Mouse (Mus musculus): ENCODE results near the gene Cers3. TPM values are rescaled to one million over a fixed set of nuclear protein-coding genes. Genes with fewer than 3 reads are reported as not detected.

Cers3 gene
- polyA plus RNA-seq, 1 experiment from 2014 or later, result 0.14 TPM

- H3K4me3 ChIP-seq, result no peak overlapping the region
- whole genome bisulfite sequencing (ENCODE audit: insufficient replicate concordance), result 67% methylated on average over 6 of the region's 6 CpGs
Observed at GRCm38 (mm10) chr7:66846582-66846981, 103.3 kb downstream of the Cers3 start.

GRCm38 (mm10) chr7:66847299-66847698 lies 104.0 kb downstream of the Cers3 start:
- H3K9me3 ChIP-seq (replicated peaks), result no peaks in the 10 kb centered on the region
- H3K27me3 ChIP-seq (replicated peaks), result peaks cover 12% of the 10 kb centered on the region; the same call in 1 of the 2 replicates
- H3K4me1 ChIP-seq, result no peaks in the 10 kb centered on the region
- no peaks in the 10 kb centered on the region for H3K36me3 ChIP-seq
- no peak overlapping the region for H3K4me3 ChIP-seq
- WGBS (ENCODE audit: insufficient replicate concordance), result 71% methylated on average over 9 of the region's 9 CpGs
- no peak overlapping the region for H3K27ac ChIP-seq
- ATAC-seq, result no peak
- no peak overlapping the region for H3K4me2 ChIP-seq
- no peak overlapping the region for H3K9ac ChIP-seq

More at GRCm38 (mm10) chr7:66846582-66846981, 103.3 kb downstream of the Cers3 start:
- Histone ChIP-seq H3K27ac (no peak overlapping the region), H3K4me2 (no peak overlapping the region), H3K4me1 (no peaks in the 10 kb centered on the region), H3K36me3 (no peaks in the 10 kb centered on the region), H3K27me3 (replicated peaks) (peaks cover 19% of the 10 kb centered on the region), H3K9me3 (replicated peaks) (no peaks in the 10 kb centered on the region), H3K9ac (no peak overlapping the region)
- no peak for ATAC-seq

GRCm38 (mm10) chr7:66849316-66849715 lies 106.0 kb downstream of the Cers3 start:
- no peaks in the 10 kb centered on the region for H3K27me3 ChIP-seq (replicated peaks)
- no peak overlapping the region for H3K4me2 ChIP-seq
- no peak for ATAC-seq
- H3K9ac ChIP-seq, result no peak overlapping the region
- no peak overlapping the region for H3K4me3 ChIP-seq
- no peaks in the 10 kb centered on the region for H3K4me1 ChIP-seq
- no peaks in the 10 kb centered on the region for H3K36me3 ChIP-seq
- 69% methylated on average over 6 of the region's 6 CpGs for WGBS (ENCODE audit: insufficient replicate concordance)
- H3K27ac ChIP-seq, result no peak overlapping the region
- H3K9me3 ChIP-seq (replicated peaks), result no peaks in the 10 kb centered on the region

- Histone ChIP-seq H3K36me3 (no peaks in the 10 kb centered on the region), H3K27ac (no peak overlapping the region), H3K9ac (no peak overlapping the region), H3K4me2 (no peak overlapping the region), H3K9me3 (replicated peaks) (no peaks in the 10 kb centered on the region), H3K4me3 (no peak overlapping the region), H3K27me3 (replicated peaks) (no peaks in the 10 kb centered on the region), H3K4me1 (no peaks in the 10 kb centered on the region)
- no peak for ATAC-seq
- 58% methylated on average over 3 of the region's 3 CpGs for WGBS (ENCODE audit: insufficient replicate concordance)
Observed at GRCm38 (mm10) chr7:66852164-66852563, 108.9 kb downstream of the Cers3 start.

- Histone ChIP-seq H3K9me3 (replicated peaks) (no peaks in the 10 kb centered on the region), H3K9ac (no peak overlapping the region), H3K27me3 (replicated peaks) (no peaks in the 10 kb centered on the region), H3K36me3 (no peaks in the 10 kb centered on the region), H3K4me2 (no peak overlapping the region), H3K4me3 (no peak overlapping the region), H3K4me1 (no peaks in the 10 kb centered on the region), H3K27ac (no peak overlapping the region)
- ATAC-seq, result no peak
- 58% methylated on average over 1 of the region's 1 CpGs for WGBS (ENCODE audit: insufficient replicate concordance)
Observed at GRCm38 (mm10) chr7:66857610-66858009, 114.3 kb downstream of the Cers3 start.

- H3K9me3 ChIP-seq (replicated peaks), result no peaks in the 10 kb centered on the region
- H3K9ac ChIP-seq, result no peak overlapping the region
- ATAC-seq, result no peak
- H3K4me3 ChIP-seq, result no peak overlapping the region
- H3K27me3 ChIP-seq (replicated peaks), result no peaks in the 10 kb centered on the region
- H3K36me3 ChIP-seq, result no peaks in the 10 kb centered on the region
- no peak overlapping the region for H3K4me2 ChIP-seq
- WGBS (ENCODE audit: insufficient replicate concordance), result 65% methylated on average over 12 of the region's 12 CpGs
- H3K4me1 ChIP-seq, result no peaks in the 10 kb centered on the region
- H3K27ac ChIP-seq, result no peak overlapping the region
Observed at GRCm38 (mm10) chr7:66858247-66859075, 115.2 kb downstream of the Cers3 start.

- 75% methylated on average over 5 of the region's 5 CpGs for WGBS (ENCODE audit: insufficient replicate concordance)
Observed at GRCm38 (mm10) chr7:66859220-66859619, 115.9 kb downstream of the Cers3 start.

GRCm38 (mm10) chr7:66866944-66867718 lies 123.8 kb downstream of the Cers3 start:
- no peak for ATAC-seq
- 57% methylated on average over 19 of the region's 19 CpGs for WGBS (ENCODE audit: insufficient replicate concordance)
- H3K27ac ChIP-seq, result no peak overlapping the region

More at GRCm38 (mm10) chr7:66859220-66859619, 115.9 kb downstream of the Cers3 start:
- Histone ChIP-seq H3K4me2 (no peak overlapping the region), H3K27ac (no peak overlapping the region), H3K36me3 (no peaks in the 10 kb centered on the region), H3K4me1 (no peaks in the 10 kb centered on the region), H3K9ac (no peak overlapping the region), H3K27me3 (replicated peaks) (no peaks in the 10 kb centered on the region), H3K4me3 (no peak overlapping the region), H3K9me3 (replicated peaks) (no peaks in the 10 kb centered on the region)
- ATAC-seq, result no peak

GRCm38 (mm10) chr7:66867719-66868501 lies 124.6 kb downstream of the Cers3 start:
- H3K4me3 ChIP-seq, result no peak overlapping the region
- H3K9ac ChIP-seq, result no peak overlapping the region
- no peaks in the 10 kb centered on the region for H3K4me1 ChIP-seq
- H3K36me3 ChIP-seq, result no peaks in the 10 kb centered on the region
- no peak for ATAC-seq
- no peaks in the 10 kb centered on the region for H3K27me3 ChIP-seq (replicated peaks)
- WGBS (ENCODE audit: insufficient replicate concordance), result 70% methylated on average over 13 of the region's 13 CpGs
- H3K9me3 ChIP-seq (replicated peaks), result no peaks in the 10 kb centered on the region
- H3K27ac ChIP-seq, result no peak overlapping the region
- no peak overlapping the region for H3K4me2 ChIP-seq

More at GRCm38 (mm10) chr7:66866944-66867718, 123.8 kb downstream of the Cers3 start:
- Histone ChIP-seq H3K4me2 (no peak overlapping the region), H3K27me3 (replicated peaks) (no peaks in the 10 kb centered on the region), H3K9ac (no peak overlapping the region), H3K36me3 (no peaks in the 10 kb centered on the region), H3K4me1 (no peaks in the 10 kb centered on the region), H3K9me3 (replicated peaks) (no peaks in the 10 kb centered on the region), H3K4me3 (no peak overlapping the region)

- Histone ChIP-seq H3K4me1 (no peaks in the 10 kb centered on the region), H3K9me3 (replicated peaks) (no peaks in the 10 kb centered on the region), H3K27me3 (replicated peaks) (no peaks in the 10 kb centered on the region), H3K9ac (no peak overlapping the region), H3K36me3 (no peaks in the 10 kb centered on the region), H3K27ac (no peak overlapping the region), H3K4me2 (no peak overlapping the region), H3K4me3 (no peak overlapping the region)
- 63% methylated on average over 7 of the region's 7 CpGs for WGBS (ENCODE audit: insufficient replicate concordance)
- no peak for ATAC-seq
Observed at GRCm38 (mm10) chr7:66871520-66871919, 128.2 kb downstream of the Cers3 start.

- Histone ChIP-seq H3K4me2 (no peak overlapping the region), H3K4me3 (no peak overlapping the region), H3K27me3 (replicated peaks) (no peaks in the 10 kb centered on the region), H3K27ac (no peak overlapping the region), H3K9me3 (replicated peaks) (no peaks in the 10 kb centered on the region), H3K36me3 (no peaks in the 10 kb centered on the region), H3K9ac (no peak overlapping the region), H3K4me1 (no peaks in the 10 kb centered on the region)
- whole genome bisulfite sequencing (ENCODE audit: insufficient replicate concordance), result 70% methylated on average over 14 of the region's 14 CpGs
- ATAC-seq, result no peak
Observed at GRCm38 (mm10) chr7:66871940-66872511, 128.7 kb downstream of the Cers3 start.
